In genomic region chr4:70259726-70260418, GRCm38 (mm10) we compare ENCODE assay signal across 8 mouse cellular contexts.
A peak's percentile ranks its signal among the peaks of the same experiment; 100 is the strongest.
DNase-seq lines count a peak whose midpoint lies in the region; ATAC-seq lines count a peak whose summit lies in the region.

No protein-coding gene starts in this region.

- H3K9me3 ChIP-seq in embryonic facial prominence, embryonic 11.5 days (replicated peaks; ENCODE audit: control insufficient read depth, low read length) = no peaks in the 10 kb centered on the region
- H3K9me3 ChIP-seq in embryonic facial prominence, embryonic 10.5 days = no peaks in the 10 kb centered on the region
- no peaks in the 10 kb centered on the region for H3K9me3 ChIP-seq in embryonic facial prominence, embryonic 14.5 days (ENCODE audit: control insufficient read depth, low read length)
- H3K9me3 ChIP-seq in liver, embryonic 12.5 days (replicated peaks) = no peaks in the 10 kb centered on the region

- no peaks in the 10 kb centered on the region for H3K27me3 ChIP-seq in embryonic facial prominence, embryonic 11.5 days (ENCODE audit: control insufficient read depth, insufficient read depth, low read length)
- H3K27me3 ChIP-seq in embryonic facial prominence, embryonic 10.5 days (replicated peaks; ENCODE audit: low read depth, poor library complexity, severe bottlenecking) = no peaks in the 10 kb centered on the region
- no peaks in the 10 kb centered on the region for H3K27me3 ChIP-seq in embryonic facial prominence, embryonic 14.5 days (replicated peaks; ENCODE audit: control insufficient read depth, insufficient read depth, low read length)
- no peaks in the 10 kb centered on the region for H3K27me3 ChIP-seq in liver, embryonic 12.5 days (replicated peaks)

- no peak for DNase-seq in embryonic facial prominence, embryonic 11.5 days (ENCODE audit: low spot score)
- no peak for DNase-seq in embryonic facial prominence, embryonic 10.5 days (ENCODE audit: low spot score)
- peak; percentile 33 for DNase-seq in NIH3T3 (ENCODE audit: low read depth)
- peak; percentile 23 for DNase-seq in embryonic facial prominence, embryonic 14.5 days (ENCODE audit: low spot score)
- DNase-seq in left cerebral cortex, postnatal 25 days (ENCODE audit: low spot score in 2 of 2) = peak; percentile 37 to 82
- no peak for DNase-seq in urinary bladder, adult 2 months (ENCODE audit: low spot score)
- no peak for DNase-seq in thymus, postnatal 0 days (ENCODE audit: low spot score)

- H3K9ac ChIP-seq in embryonic facial prominence, embryonic 11.5 days (replicated peaks; ENCODE audit: low read length) = no peak overlapping the region
- no peak overlapping the region for H3K9ac ChIP-seq in embryonic facial prominence, embryonic 14.5 days (ENCODE audit: low read depth, low read length)
- H3K9ac ChIP-seq in liver, embryonic 12.5 days = no peak overlapping the region

- no peaks in the 10 kb centered on the region for H3K4me1 ChIP-seq in embryonic facial prominence, embryonic 11.5 days (ENCODE audit: control insufficient read depth, insufficient read depth, low read length)
- H3K4me1 ChIP-seq in embryonic facial prominence, embryonic 10.5 days = 0 out of 2 replicates have a peak, but pooled peaks cover 3% of the 10 kb centered on the region
- H3K4me1 ChIP-seq in embryonic facial prominence, embryonic 14.5 days (ENCODE audit: control insufficient read depth, insufficient read depth, low read length) = no peaks in the 10 kb centered on the region
- peaks cover 28% of the 10 kb centered on the region for H3K4me1 ChIP-seq in liver, embryonic 12.5 days

- intact Hi-C loops in left cerebral cortex, postnatal 25 days (cut with DNase I) = loop anchor here (2.0 to 5.0 kb wide), 2 partner anchors 38 to 497 kb away; no protein-coding TSS in a partner anchor

- H3K27ac ChIP-seq in embryonic facial prominence, embryonic 11.5 days (replicated peaks; ENCODE audit: low read depth, low read length) = no peak overlapping the region
- H3K27ac ChIP-seq in embryonic facial prominence, embryonic 10.5 days (replicated peaks) = no peak overlapping the region
- no peak overlapping the region for H3K27ac ChIP-seq in embryonic facial prominence, embryonic 14.5 days (replicated peaks; ENCODE audit: low read depth, low read length)
- no peak overlapping the region for H3K27ac ChIP-seq in liver, embryonic 12.5 days

- H3K4me3 ChIP-seq in embryonic facial prominence, embryonic 11.5 days (ENCODE audit: low read depth, low read length) = no peak overlapping the region
- H3K4me3 ChIP-seq in embryonic facial prominence, embryonic 10.5 days = no peak overlapping the region
- H3K4me3 ChIP-seq in embryonic facial prominence, embryonic 14.5 days (ENCODE audit: low read depth, low read length) = no peak overlapping the region
- H3K4me3 ChIP-seq in liver, embryonic 12.5 days = no peak overlapping the region

- H3K4me2 ChIP-seq in embryonic facial prominence, embryonic 11.5 days (ENCODE audit: low read depth, low read length) = no peak overlapping the region
- no peak overlapping the region for H3K4me2 ChIP-seq in embryonic facial prominence, embryonic 14.5 days (ENCODE audit: low read depth, low read length)
- no peak overlapping the region for H3K4me2 ChIP-seq in liver, embryonic 12.5 days

- WGBS in embryonic facial prominence, embryonic 11.5 days = 86% methylated on average over 3 of the region's 3 CpGs
- 84% methylated on average over 3 of the region's 3 CpGs for WGBS in embryonic facial prominence, embryonic 10.5 days
- WGBS in embryonic facial prominence, embryonic 14.5 days = 78% methylated on average over 3 of the region's 3 CpGs
- WGBS in liver, embryonic 12.5 days (ENCODE audit: insufficient replicate concordance) = 86% methylated on average over 3 of the region's 3 CpGs

- ATAC-seq in embryonic facial prominence, embryonic 11.5 days (replicated peaks; ENCODE audit: insufficient number of reproducible peaks, low FRiP score, low TSS enrichment, low read depth) = 0 out of 2 replicates have a peak, but pooled peaks have one; percentile 30
- no peak for ATAC-seq in embryonic facial prominence, embryonic 14.5 days (ENCODE audit: low read depth)
- no peak for ATAC-seq in liver, embryonic 12.5 days

- H3K36me3 ChIP-seq in embryonic facial prominence, embryonic 11.5 days (replicated peaks; ENCODE audit: control insufficient read depth, insufficient read depth, low read depth, low read length) = no peaks in the 10 kb centered on the region; the same call in 1 of the 2 replicates
- H3K36me3 ChIP-seq in embryonic facial prominence, embryonic 10.5 days (replicated peaks) = peaks cover 85% of the 10 kb centered on the region
- peaks cover 43% of the 10 kb centered on the region for H3K36me3 ChIP-seq in embryonic facial prominence, embryonic 14.5 days (ENCODE audit: control insufficient read depth, insufficient read depth, low read length)
- peaks cover 61% of the 10 kb centered on the region for H3K36me3 ChIP-seq in liver, embryonic 12.5 days

Comparison
In these comparisons a context has a peak if more than half of its experiments do, and no peak if none do; other contexts are left out.
1. DNase-seq: peak in NIH3T3 (single experiment), embryonic facial prominence, embryonic 14.5 days (single experiment) and left cerebral cortex, postnatal 25 days (2 of 2); none in embryonic facial prominence, embryonic 11.5 days (single experiment), embryonic facial prominence, embryonic 10.5 days (single experiment), urinary bladder, adult 2 months (single experiment) and thymus, postnatal 0 days (single experiment).